Mouse (Mus musculus): ENCODE data around the gene Ptgis.

GRCm38 (mm10) chr2:167212551-167212950 is 27.9 kb downstream of the Ptgis start:
- no peak for TF ChIP-seq CTCF (IDR thresholded peaks at IDR 0.05; ENCODE audit: control insufficient read depth, insufficient read depth, insufficient read length)
- no peak for TF ChIP-seq MAX (IDR thresholded peaks at IDR 0.05)
